Mouse (Mus musculus) midbrain, embryonic 11.5 days (tissue): ENCODE data around the gene Gng3. TPM values are rescaled to one million over a fixed set of nuclear protein-coding genes. Genes with fewer than 3 reads are reported as not detected.

Experiments used
- ATAC-seq: fragments of 200-750 bp; cut with Nextera tagmentation; 2 replicates; pipeline ENCODE4 v1.8.0; 2017; ENCODE audit warnings: moderate TSS enrichment, moderate library complexity; ENCODE audit not compliant: low FRiP score
- DNase-seq: peaks from one replicate; pipeline ENCODE4 v3.0.0; 2015; ENCODE audit warnings: low spot score; ENCODE audit errors: missing footprints
- H3K27ac ChIP-seq: fragments of 300-500 bp; sonication (generic); 2 replicates; pipeline ENCODE4 v1.5.1; 2014; ENCODE audit warnings: low read depth, low read length
- H3K27me3 ChIP-seq: fragments of 300-500 bp; sonication (generic); 2 replicates; pipeline ENCODE4 v1.6.1; 2014; ENCODE audit warnings: mild to moderate bottlenecking, low read length, moderate library complexity, mixed read lengths; ENCODE audit not compliant: control insufficient read depth, insufficient read depth
- H3K36me3 ChIP-seq: fragments of 300-500 bp; sonication (generic); 2 replicates; pipeline ENCODE4 v1.6.1; 2014; ENCODE audit warnings: mild to moderate bottlenecking, low read length, moderate library complexity, mixed read lengths; ENCODE audit not compliant: control insufficient read depth, insufficient read depth
- H3K4me1 ChIP-seq: fragments of 300-500 bp; sonication (generic); 2 replicates; pipeline ENCODE4 v1.6.1; 2014; ENCODE audit warnings: low read length; ENCODE audit not compliant: control insufficient read depth, insufficient read depth
- H3K4me2 ChIP-seq: fragments of 300-500 bp; sonication (generic); 2 replicates; pipeline ENCODE4 v1.6.1; 2014; ENCODE audit warnings: mild to moderate bottlenecking, moderate library complexity
- H3K4me3 ChIP-seq: fragments of 300-500 bp; sonication (generic); 2 replicates; pipeline ENCODE4 v1.5.1; 2014; ENCODE audit warnings: low read depth, low read length
- H3K9ac ChIP-seq: fragments of 300-500 bp; sonication (generic); 2 replicates; pipeline ENCODE4 v1.6.1; 2014; ENCODE audit warnings: low read length
- H3K9me3 ChIP-seq: fragments of 300-500 bp; sonication (generic); 2 replicates; pipeline ENCODE4 v1.6.1; 2016; ENCODE audit warnings: low read length; ENCODE audit not compliant: control insufficient read depth
- WGBS: fragments of 180-500 bp; shearing (Covaris S2); extraction: QIAGEN DNeasy Blood & Tissue Kit; methylation state at CpG from one replicate; pipeline ENCODE4 v1.1.7; 2014; 5-methylcytosine and 5-hydroxymethylcytosine counted together
- polyA plus RNA-seq: library from polyadenylated mRNA; unstranded; fragments of >200 nt; fragmentation: Nextera tagmentation; extraction: Ambion mirVana; gene quantifications from 2 replicates; pipeline ENCODE4 v1.2.1, GENCODE M21; 2014

Gene Gng3
- polyA plus RNA-seq, 1 experiment from 2014 or later, result 133 TPM

GRCm38 (mm10) chr19:8852236-8852928, 13.4 kb upstream of the Gng3 start:
- Histone ChIP-seq H3K4me3 (no peak overlapping the region), H3K9me3 (no peaks in the 10 kb centered on the region), H3K36me3 (peaks cover 6% of the 10 kb centered on the region), H3K9ac (no peak overlapping the region), H3K4me1 (no peaks in the 10 kb centered on the region), H3K27ac (no peak overlapping the region), H3K4me2 (no peak overlapping the region), H3K27me3 (no peaks in the 10 kb centered on the region)
- 60% methylated on average over 10 of the region's 10 CpGs for WGBS
- DNase-seq, result no peak
- no peak for ATAC-seq

GRCm38 (mm10) chr19:8851639-8852038, 12.6 kb upstream of the Gng3 start:
- H3K27me3 ChIP-seq, result no peaks in the 10 kb centered on the region
- H3K36me3 ChIP-seq, result peaks cover 10% of the 10 kb centered on the region
- no peaks in the 10 kb centered on the region for H3K9me3 ChIP-seq
- ATAC-seq, result no peak
- DNase-seq, result no peak
- WGBS, result 59% methylated on average over 7 of the region's 7 CpGs
- no peak overlapping the region for H3K27ac ChIP-seq
- no peak overlapping the region for H3K4me2 ChIP-seq
- no peaks in the 10 kb centered on the region for H3K4me1 ChIP-seq
- H3K4me3 ChIP-seq, result no peak overlapping the region
- no peak overlapping the region for H3K9ac ChIP-seq

- Histone ChIP-seq H3K4me3 (no peak within 1 kb of the TSS), H3K27ac (no peak within 1 kb of the TSS), H3K9ac (no peak within 1 kb of the TSS), H3K9me3 (no peaks in the 10 kb centered on the region), H3K36me3 (peaks cover 15% of the 10 kb centered on the region), H3K27me3 (no peaks in the 10 kb centered on the region), H3K4me2 (no peak within 1 kb of the TSS), H3K4me1 (no peaks in the 10 kb centered on the region)
- 47% methylated on average over 7 of the region's 7 CpGs for WGBS
- no peak for DNase-seq
- peak; percentile 48; the same call in 1 of the 2 replicates for ATAC-seq
Observed at GRCm38 (mm10) chr19:8850402-8850901, 11.5 kb upstream of the Gng3 start, which contains the start of gene Lrrn4cl. Gene Lrrn4cl (plus strand): TSS chr19:8850768.

DNA sequence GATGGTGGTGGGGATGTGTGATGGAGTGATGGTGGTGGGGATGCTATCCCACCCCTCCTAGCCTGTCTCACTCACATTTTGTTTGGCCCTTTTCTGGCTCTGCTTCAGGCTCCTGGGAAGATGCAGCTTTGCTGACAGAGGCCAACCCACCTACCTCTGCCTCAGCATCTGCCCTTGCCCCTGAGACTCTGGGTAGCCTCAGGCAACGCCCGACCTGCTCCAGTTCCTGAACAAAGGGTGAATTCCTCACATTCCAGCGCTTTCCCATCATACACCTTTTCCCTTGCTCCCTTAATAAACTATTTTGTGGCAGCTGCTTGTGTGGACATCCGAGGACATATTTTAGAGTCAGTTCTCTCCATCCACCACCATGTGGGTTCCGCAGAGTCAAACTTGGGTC, 9.4 kb upstream of the Gng3 start:
- H3K4me2 ChIP-seq, result no peak overlapping the region
- 83% methylated on average over 5 of the region's 5 CpGs for WGBS
- no peaks in the 10 kb centered on the region for H3K9me3 ChIP-seq
- ATAC-seq (no peak), DNase-seq (no peak)
- peaks cover 15% of the 10 kb centered on the region for H3K36me3 ChIP-seq
- no peaks in the 10 kb centered on the region for H3K27me3 ChIP-seq
- no peak overlapping the region for H3K9ac ChIP-seq
- no peak overlapping the region for H3K4me3 ChIP-seq
- H3K27ac ChIP-seq, result no peak overlapping the region
- H3K4me1 ChIP-seq, result no peaks in the 10 kb centered on the region

DNA sequence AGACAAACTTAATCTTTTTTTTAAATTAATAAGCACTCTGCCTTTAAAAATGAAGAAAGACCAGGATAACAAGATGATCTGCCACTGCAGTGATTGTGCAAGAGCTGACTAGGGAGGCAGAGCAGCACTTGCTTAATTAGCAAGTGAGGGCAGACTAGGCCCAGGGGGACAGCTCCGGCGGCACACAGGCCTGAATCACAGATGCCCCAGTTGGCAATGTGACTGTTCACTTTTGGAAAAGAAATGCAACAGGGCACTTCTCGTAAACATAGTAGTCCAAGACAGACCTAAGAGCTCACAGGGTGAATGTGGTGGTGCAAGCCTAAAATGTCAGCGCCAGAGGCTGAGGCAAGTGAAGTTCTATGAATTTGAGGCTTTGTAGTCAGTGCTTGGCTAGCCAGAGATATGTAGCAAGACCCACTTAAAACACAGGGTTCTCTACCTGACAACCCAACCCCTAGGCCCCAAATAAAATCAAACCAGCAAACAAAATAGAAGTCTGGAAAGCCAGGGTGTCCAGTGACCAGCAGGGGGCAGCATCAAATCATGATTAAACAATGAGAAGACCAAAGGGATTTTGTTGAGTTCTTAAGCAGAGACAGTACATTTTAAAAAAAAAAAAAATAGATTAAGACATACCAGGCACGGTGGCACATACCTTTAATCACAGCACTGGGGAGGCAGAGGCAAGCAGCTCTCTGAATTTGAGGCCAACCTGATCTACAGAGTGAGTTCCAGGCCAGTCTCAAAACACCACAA, 5.6 kb upstream of the Gng3 start:
- Histone ChIP-seq H3K27me3 (no peaks in the 10 kb centered on the region), H3K4me1 (peaks cover 14% of the 10 kb centered on the region), H3K27ac (no peak overlapping the region), H3K4me2 (no peak overlapping the region), H3K4me3 (no peak overlapping the region), H3K36me3 (peaks cover 15% of the 10 kb centered on the region), H3K9me3 (no peaks in the 10 kb centered on the region), H3K9ac (no peak overlapping the region)
- WGBS, result 71% methylated on average over 5 of the region's 5 CpGs
- ATAC-seq (no peak), DNase-seq (peak; percentile 92)

GRCm38 (mm10) chr19:8842961-8843360, 4.0 kb upstream of the Gng3 start:
- DNase-seq (no peak), ATAC-seq (no peak)
- whole genome bisulfite sequencing, result 88% methylated on average over 6 of the region's 6 CpGs
- no peak overlapping the region for H3K9ac ChIP-seq
- no peak overlapping the region for H3K4me2 ChIP-seq
- no peak overlapping the region for H3K27ac ChIP-seq
- H3K4me1 ChIP-seq, result peaks cover 27% of the 10 kb centered on the region
- H3K27me3 ChIP-seq, result no peaks in the 10 kb centered on the region
- H3K4me3 ChIP-seq, result no peak overlapping the region
- peaks cover 12% of the 10 kb centered on the region; the same call in 1 of the 2 replicates for H3K36me3 ChIP-seq
- H3K9me3 ChIP-seq, result no peaks in the 10 kb centered on the region

GRCm38 (mm10) chr19:8841012-8841411, 2.0 kb upstream of the Gng3 start:
- Histone ChIP-seq H3K4me1 (peaks cover 27% of the 10 kb centered on the region), H3K36me3 (peaks cover 2% of the 10 kb centered on the region; the same call in 1 of the 2 replicates), H3K27me3 (no peaks in the 10 kb centered on the region), H3K4me2 (peak overlapping the region; percentile 80), H3K9me3 (no peaks in the 10 kb centered on the region), H3K27ac (no peak overlapping the region), H3K4me3 (peak overlapping the region; percentile 46), H3K9ac (peak overlapping the region; percentile 74)
- DNase-seq (no peak), ATAC-seq (no peak)
- 88% methylated on average over 7 of the region's 7 CpGs for WGBS

DNA sequence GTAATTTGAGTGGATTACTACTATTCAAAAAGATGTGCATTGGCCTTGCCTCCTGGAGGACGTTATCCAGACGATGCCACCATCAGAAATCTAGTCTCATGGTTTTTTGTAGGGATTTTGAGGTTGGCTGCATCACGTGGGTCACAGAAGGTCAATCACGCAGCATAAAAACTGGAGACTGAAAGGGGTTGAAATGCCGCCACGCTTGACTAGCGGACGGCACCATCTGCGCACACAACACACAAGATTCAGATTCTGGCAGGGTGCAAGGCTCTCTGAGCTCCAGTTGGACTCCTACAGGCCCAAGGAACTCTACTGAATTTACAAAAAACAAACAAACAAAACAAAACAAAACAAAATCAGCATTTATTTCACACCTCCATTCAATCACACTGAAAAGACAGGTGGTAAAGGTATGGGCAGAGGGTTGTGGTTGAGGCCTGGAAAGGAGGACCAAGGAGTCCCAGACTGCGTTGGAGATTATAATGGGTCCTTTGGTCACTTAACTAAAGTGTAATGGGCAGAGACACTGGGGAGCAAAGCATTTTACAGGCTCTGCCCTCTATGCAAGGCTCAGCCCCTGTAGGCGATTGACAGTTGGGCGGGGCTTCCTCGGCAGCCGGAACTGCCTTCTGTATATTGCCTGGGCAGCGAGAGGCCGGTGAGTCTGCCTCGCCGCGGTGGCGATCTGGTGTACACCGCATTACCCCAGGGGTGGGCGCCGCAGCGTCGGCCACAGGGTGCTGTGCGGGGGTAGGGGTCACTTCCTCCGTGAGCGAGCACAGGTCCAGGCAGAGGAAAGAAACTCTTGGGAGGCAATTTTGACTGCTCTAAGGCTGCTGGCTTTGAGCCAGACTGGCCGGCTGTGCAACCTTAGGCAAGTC, 1.2 kb upstream of the Gng3 start:
- H3K9ac ChIP-seq, result peak overlapping the region; percentile 74
- peak; percentile 94 for DNase-seq
- H3K36me3 ChIP-seq, result 0 out of 2 replicates have a peak, but pooled peaks cover 2% of the 10 kb centered on the region
- no peaks in the 10 kb centered on the region for H3K27me3 ChIP-seq
- H3K27ac ChIP-seq, result peak overlapping the region; percentile 56
- peak; percentile 49 for ATAC-seq
- H3K9me3 ChIP-seq, result no peaks in the 10 kb centered on the region
- peak overlapping the region; percentile 46 for H3K4me3 ChIP-seq
- WGBS, result 18% methylated on average over 29 of the region's 29 CpGs
- H3K4me2 ChIP-seq, result peak overlapping the region; percentile 80
- peaks cover 27% of the 10 kb centered on the region for H3K4me1 ChIP-seq
